Mouse (Mus musculus): ENCODE measurements around the gene Metap1d.

Metap1d gene

DNA sequence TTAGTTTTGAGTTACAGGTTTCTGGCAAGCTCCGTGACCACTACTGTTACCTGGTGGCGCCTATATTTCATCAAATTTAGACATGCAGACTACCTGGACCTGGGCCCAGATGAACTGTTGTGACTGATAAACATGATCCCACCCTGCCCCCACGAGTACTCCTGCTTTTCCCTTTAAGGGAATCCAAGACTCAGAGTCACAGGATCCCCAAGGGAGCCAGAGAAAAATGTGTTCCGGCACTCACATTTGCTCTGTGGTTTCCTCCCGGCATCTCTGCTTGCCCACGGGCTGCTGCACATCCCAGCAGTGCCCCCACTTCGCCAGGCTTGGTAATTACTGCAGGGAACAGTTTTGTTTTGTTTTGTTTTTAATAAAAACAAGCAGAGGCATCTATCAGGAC is 21.3 kb downstream of the Metap1d start:
- in situ Hi-C loops (cut with MboI, MseI) = no loop called here

- in situ Hi-C loops (cut with MboI, MseI) = no loop called here
These were observed 22.2 kb downstream of the Metap1d start for GRCm38 (mm10) chr2:71475311-71475710.

DNA sequence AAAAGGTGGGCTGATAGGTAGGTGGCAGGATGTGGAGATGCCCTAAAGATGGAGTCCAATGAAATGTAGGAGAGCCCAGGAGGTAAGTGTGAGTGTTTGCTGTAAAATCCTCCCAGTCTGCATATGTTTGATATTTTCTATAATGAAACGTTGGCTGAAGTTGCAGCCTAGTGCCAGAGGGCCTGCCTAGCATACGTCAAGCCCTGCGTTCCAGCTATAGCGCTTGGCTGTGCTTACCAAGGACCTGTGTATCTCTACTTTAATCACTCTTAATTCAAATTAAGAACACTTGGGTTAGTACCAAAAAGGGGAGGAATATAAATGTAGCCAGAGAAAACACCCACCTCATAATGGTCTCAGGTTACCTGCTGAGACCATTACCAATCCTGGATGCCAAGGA is 22.7 kb downstream of the Metap1d start:
- in situ Hi-C loops (cut with MboI, MseI) = no loop called here

DNA sequence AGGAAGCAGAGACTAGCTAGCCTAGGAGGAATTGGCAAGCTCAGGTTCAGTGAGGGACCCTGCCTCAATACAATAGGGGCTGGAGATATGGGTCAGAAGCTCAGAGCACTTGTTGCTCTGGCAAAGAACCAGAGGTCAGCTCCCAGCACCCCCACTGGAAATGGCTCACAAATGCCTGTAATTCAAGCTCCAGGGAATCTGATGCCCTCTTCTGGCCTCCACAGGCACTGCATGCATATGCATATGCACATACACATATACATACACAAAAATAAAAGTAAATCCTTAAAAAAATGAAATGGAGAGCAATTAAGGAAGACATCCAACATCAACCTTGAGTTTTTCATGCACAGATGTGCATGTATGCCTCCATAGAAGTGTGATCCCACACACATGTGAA is 24.7 kb downstream of the Metap1d start:
- in situ Hi-C loops (cut with MboI, MseI) = no loop called here

DNA sequence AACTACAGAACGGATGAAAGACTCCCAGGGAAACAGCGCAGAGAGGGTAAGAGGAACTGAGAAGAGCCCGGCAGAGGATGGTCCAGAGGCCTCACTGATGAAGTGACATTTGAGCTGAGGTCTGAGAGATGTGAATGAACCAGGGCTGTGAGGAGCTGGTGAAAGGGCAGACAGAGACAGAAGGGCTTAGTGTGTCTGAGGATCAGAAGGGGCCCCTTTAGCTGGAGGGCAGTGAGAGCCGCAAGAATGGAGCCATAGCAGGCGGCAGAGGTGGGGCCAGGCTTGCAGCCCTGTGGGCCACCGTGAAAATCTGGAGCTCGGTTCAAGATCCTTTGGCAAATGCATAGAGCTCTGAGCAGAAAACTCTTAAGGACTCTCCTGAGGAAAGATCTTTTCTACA is 26.8 kb downstream of the Metap1d start:
- in situ Hi-C loops (cut with MboI, MseI) = no loop called here

GRCm38 (mm10) chr2:71481825-71482224 is 28.7 kb downstream of the Metap1d start:
- in situ Hi-C loops (cut with MboI, MseI) = no loop called here

- in situ Hi-C loops (cut with MboI, MseI) = no loop called here
These were observed 30.1 kb downstream of the Metap1d start for GRCm38 (mm10) chr2:71483046-71483716.

DNA sequence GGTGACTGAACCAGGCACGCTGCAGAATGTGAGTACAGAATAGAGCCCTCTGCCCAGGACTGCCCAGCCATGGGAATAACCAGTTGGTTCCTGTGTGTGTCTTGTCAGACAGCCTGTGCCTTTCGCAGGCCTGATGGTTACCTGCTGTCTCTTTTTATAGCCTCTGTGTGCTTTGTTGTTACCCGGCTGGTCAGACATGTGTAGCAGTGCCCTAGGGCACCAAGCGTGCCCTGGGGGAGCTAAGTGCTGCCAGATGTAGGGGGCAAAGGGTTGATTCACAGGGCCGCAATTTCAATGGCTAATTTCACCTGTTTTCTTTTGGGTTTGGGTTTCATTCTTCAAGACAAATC is 30.6 kb downstream of the Metap1d start:
- in situ Hi-C loops (cut with MboI, MseI) = no loop called here

GRCm38 (mm10) chr2:71491295-71491694 is 38.2 kb downstream of the Metap1d start:
- in situ Hi-C loops (cut with MboI, MseI) = loop anchor here in 1 of 2 experiments (10.0 kb wide), 1 partner anchor 964 kb away; no protein-coding TSS in a partner anchor

- in situ Hi-C loops (cut with MboI, MseI) = loop anchor here in 1 of 2 experiments (10.0 kb wide), 1 partner anchor 962 kb away; no protein-coding TSS in a partner anchor
These were observed 40.1 kb downstream of the Metap1d start for GRCm38 (mm10) chr2:71493161-71493683.

- in situ Hi-C loops (cut with MboI, MseI) = loop anchor here in 1 of 2 experiments (10.0 kb wide), 1 partner anchor 960 kb away; no protein-coding TSS in a partner anchor
These were observed 41.4 kb downstream of the Metap1d start for GRCm38 (mm10) chr2:71494503-71494902.

- in situ Hi-C loops (cut with MboI, MseI) = loop anchor here (5.0 to 10.0 kb wide), 2 partner anchors 488 to 960 kb away; no protein-coding TSS in a partner anchor
These were observed 41.9 kb downstream of the Metap1d start for GRCm38 (mm10) chr2:71494971-71495370.

GRCm38 (mm10) chr2:71497175-71497574 is 44.1 kb downstream of the Metap1d start:
- in situ Hi-C loops (cut with MboI, MseI) = loop anchor here (5.0 to 10.0 kb wide), 2 partner anchors 490 to 958 kb away; no protein-coding TSS in a partner anchor

GRCm38 (mm10) chr2:71499276-71500230 is 46.5 kb downstream of the Metap1d start:
- in situ Hi-C loops (cut with MboI, MseI) = loop anchor here (5.0 to 10.0 kb wide), 2 partner anchors 492 to 955 kb away; no protein-coding TSS in a partner anchor

DNA sequence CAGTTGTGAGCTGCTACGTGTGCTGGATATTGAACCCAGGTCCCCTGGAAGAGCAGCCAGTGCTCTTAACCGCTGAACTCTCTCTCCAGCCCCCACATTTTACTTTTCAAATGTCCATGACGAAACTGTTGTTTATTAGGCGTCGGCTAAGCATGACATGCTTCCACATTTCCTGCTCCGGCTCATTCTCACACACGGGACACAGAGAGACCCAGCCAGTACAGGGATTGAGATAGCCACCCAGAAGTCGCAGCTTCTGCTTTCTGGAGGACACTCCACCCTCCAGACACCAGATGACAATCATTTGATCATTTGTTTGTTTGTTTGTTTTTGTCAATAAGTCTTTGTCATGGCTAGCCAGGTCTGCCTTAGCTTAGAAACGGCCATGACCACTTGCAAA is 51.8 kb downstream of the Metap1d start:
- in situ Hi-C loops (cut with MboI, MseI) = no loop called here

DNA sequence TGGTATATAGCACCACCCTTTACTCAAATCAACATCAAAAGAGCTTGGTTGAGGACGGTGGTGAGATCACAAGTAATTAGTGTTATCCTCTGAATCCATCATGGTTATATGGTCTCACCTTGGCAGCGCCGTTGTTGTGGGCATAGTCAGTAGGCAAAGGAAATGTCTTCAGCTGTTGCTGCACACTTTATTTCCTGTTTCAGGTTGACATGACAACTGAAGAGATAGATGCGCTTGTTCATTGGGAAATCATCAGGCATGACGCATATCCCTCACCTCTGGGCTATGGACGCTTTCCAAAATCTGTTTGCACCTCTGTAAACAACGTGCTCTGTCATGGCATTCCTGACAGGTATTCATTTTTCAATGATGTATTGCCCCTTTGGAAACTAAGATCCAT is 58.1 kb downstream of the Metap1d start:
- in situ Hi-C loops (cut with MboI, MseI) = loop anchor here in 1 of 2 experiments (10.0 kb wide), 1 partner anchor 1854 kb away; no protein-coding TSS in a partner anchor

GRCm38 (mm10) chr2:71512326-71512725 is 59.2 kb downstream of the Metap1d start:
- in situ Hi-C loops (cut with MboI, MseI) = loop anchor here in 1 of 2 experiments (10.0 kb wide), 1 partner anchor 1852 kb away; no protein-coding TSS in a partner anchor

DNA sequence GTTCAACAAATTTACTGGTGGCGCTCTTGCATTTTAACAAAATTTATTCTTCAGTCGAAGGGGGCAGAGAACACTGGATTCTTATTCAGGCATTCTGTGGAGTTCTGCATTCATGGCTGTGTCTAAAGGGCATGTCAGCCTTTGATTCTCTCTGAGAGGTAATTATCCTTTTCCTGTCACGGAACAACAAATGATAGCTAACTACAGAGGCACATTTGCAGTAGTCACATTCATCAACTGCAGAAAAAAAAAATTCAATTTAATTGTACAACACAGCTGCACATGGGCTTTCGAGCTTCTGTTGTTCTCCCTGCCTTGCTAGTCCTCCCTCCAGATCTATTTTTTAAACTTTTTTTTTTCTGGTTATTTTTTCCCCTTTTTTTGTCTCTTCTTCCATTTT is 63.9 kb downstream of the Metap1d start:
- in situ Hi-C loops (cut with MboI, MseI) = loop anchor here in 1 of 2 experiments (10.0 kb wide), 1 partner anchor 1848 kb away; no protein-coding TSS in a partner anchor

DNA sequence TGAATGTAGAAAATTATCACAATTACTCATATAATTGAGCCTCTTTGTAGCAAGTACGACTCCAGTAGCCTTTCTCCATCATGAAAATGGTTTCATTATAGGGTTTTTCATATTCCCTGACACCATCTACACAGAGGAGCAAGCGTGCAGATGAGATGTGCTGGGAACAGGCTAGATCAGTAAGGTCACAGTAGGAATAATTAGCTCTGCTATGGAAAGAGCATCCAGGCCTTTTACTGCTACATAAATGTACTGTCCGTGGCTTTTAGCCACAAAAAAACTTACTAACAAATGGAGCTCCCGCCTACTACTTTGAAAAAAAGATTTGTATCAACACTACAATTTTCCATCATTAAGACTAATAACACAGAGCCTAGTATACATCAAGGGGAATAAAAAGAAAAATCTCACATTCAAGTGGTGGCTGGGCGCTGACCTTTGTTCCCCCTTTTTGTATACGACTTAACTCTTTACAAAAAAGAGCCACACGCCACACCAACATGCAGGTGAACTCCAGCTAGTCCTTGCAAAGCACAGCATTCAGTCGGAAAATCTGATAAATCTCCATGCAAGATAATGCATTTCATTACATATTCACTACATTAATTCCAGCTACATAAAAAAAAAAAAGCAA is 64.5 kb downstream of the Metap1d start:
- in situ Hi-C loops (cut with MboI, MseI) = loop anchor here in 1 of 2 experiments (10.0 kb wide), 1 partner anchor 1847 kb away; no protein-coding TSS in a partner anchor

- in situ Hi-C loops (cut with MboI, MseI) = loop anchor here in 1 of 2 experiments (5.0 kb wide), 1 partner anchor 666 kb away; no protein-coding TSS in a partner anchor
These were observed 69.8 kb downstream of the Metap1d start for GRCm38 (mm10) chr2:71522871-71523270.

DNA sequence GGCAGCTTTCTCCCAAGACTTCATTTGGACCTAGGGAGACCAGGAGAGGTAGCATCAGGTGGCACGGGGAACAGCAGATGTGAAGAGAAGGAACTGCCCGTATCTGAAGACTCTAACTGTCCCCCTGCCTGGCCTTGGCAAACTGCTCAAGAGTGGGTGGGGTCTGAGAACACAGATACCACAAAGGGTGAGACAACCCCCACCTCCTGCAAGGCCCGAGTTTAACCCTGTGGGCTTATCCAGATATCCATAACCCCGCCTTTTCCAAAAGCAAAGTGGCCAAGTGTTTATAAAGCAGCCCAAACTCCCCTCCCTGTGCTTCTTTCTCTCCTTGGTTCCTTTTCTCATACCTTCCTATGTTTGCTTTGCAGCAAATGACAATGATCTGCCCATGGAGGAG is 70.4 kb downstream of the Metap1d start:
- in situ Hi-C loops (cut with MboI, MseI) = loop anchor here in 1 of 2 experiments (5.0 kb wide), 1 partner anchor 666 kb away; no protein-coding TSS in a partner anchor

Measured in T-helper 17 cell (primary cell).